Mouse (Mus musculus) limb, embryonic 11.5 days (tissue): ENCODE measurements around the gene Cnot11. TPM values are rescaled to one million over a fixed set of nuclear protein-coding genes. Genes with fewer than 3 reads are reported as not detected.
A peak's percentile ranks its signal among the peaks of the same experiment; 100 is the strongest.

Experiments
- ATAC-seq: fragments of 200-750 bp; cut with Nextera tagmentation; 2 replicates; pipeline ENCODE4 v1.8.0; 2017; ENCODE audit warnings: low read depth; ENCODE audit not compliant: insufficient number of reproducible peaks, low FRiP score, low TSS enrichment
- DNase-seq: peaks from one replicate; pipeline ENCODE4 v3.0.0-alpha.2; 2015; ENCODE audit warnings: low spot score
- H3K27ac ChIP-seq: fragments of 300-500 bp; sonication (generic); replicated peaks from 2 replicates; pipeline ENCODE4 v1.5.1; 2014; ENCODE audit warnings: low read depth, mild to moderate bottlenecking, low read length
- H3K27me3 ChIP-seq: fragments of 300-500 bp; sonication (generic); 2 replicates; pipeline ENCODE4 v1.6.1; 2014; ENCODE audit warnings: mild to moderate bottlenecking, low read length, mixed read lengths; ENCODE audit not compliant: control insufficient read depth, insufficient read depth
- H3K36me3 ChIP-seq: fragments of 300-500 bp; sonication (generic); 2 replicates; pipeline ENCODE4 v1.6.1; 2014; ENCODE audit warnings: mild to moderate bottlenecking, low read length, moderate library complexity, mixed read lengths; ENCODE audit not compliant: control insufficient read depth, insufficient read depth
- H3K4me1 ChIP-seq: fragments of 300-500 bp; sonication (generic); 2 replicates; pipeline ENCODE4 v1.6.1; 2014; ENCODE audit warnings: low read length, mixed read lengths; ENCODE audit not compliant: control insufficient read depth, insufficient read depth
- H3K4me2 ChIP-seq: fragments of 300-500 bp; sonication (generic); 2 replicates; pipeline ENCODE4 v1.6.1; 2014; ENCODE audit warnings: low read depth, mild to moderate bottlenecking, moderate library complexity; ENCODE audit not compliant: severe bottlenecking
- H3K4me3 ChIP-seq: fragments of 300-500 bp; sonication (generic); 2 replicates; pipeline ENCODE4 v1.5.1; 2014; ENCODE audit warnings: low read depth, low read length
- H3K9ac ChIP-seq: fragments of 300-500 bp; sonication (generic); 2 replicates; pipeline ENCODE4 v1.6.1; 2014; ENCODE audit warnings: mild to moderate bottlenecking, low read length
- H3K9me3 ChIP-seq: fragments of 300-500 bp; sonication (generic); 2 replicates; pipeline ENCODE4 v1.6.1; 2016; ENCODE audit warnings: low read length; ENCODE audit not compliant: control insufficient read depth
- WGBS: fragments of 180-500 bp; shearing (Covaris S2); extraction: QIAGEN DNeasy Blood & Tissue Kit; methylation state at CpG from one replicate; pipeline ENCODE4 v1.1.7; 2014; 5-methylcytosine and 5-hydroxymethylcytosine counted together
- polyA plus RNA-seq: library from polyadenylated mRNA; unstranded; fragments of >200 nt; fragmentation: Nextera tagmentation; extraction: Ambion mirVana; gene quantifications from 2 replicates; pipeline ENCODE4 v1.2.1, GENCODE M21; 2014

Cnot11 gene
- polyA plus RNA-seq, 1 experiment from 2014 or later = 31.4 TPM

GRCm38 (mm10) chr1:39561920-39562319, 27.1 kb downstream of the Cnot11 start:
- no peaks in the 10 kb centered on the region for H3K4me1 ChIP-seq
- no peak overlapping the region for H3K9ac ChIP-seq
- H3K9me3 ChIP-seq = no peaks in the 10 kb centered on the region
- ATAC-seq = no peak
- no peak for DNase-seq
- WGBS = 75% methylated on average over 1 of the region's 1 CpGs
- no peaks in the 10 kb centered on the region for H3K36me3 ChIP-seq
- no peak overlapping the region for H3K4me2 ChIP-seq
- H3K4me3 ChIP-seq = no peak overlapping the region
- no peaks in the 10 kb centered on the region for H3K27me3 ChIP-seq
- H3K27ac ChIP-seq = no peak overlapping the region

GRCm38 (mm10) chr1:39563161-39563560, 28.4 kb downstream of the Cnot11 start:
- H3K9me3 ChIP-seq = no peaks in the 10 kb centered on the region
- H3K27ac ChIP-seq = no peak overlapping the region
- no peaks in the 10 kb centered on the region for H3K4me1 ChIP-seq
- H3K9ac ChIP-seq = no peak overlapping the region
- no peaks in the 10 kb centered on the region for H3K27me3 ChIP-seq
- H3K4me3 ChIP-seq = no peak overlapping the region
- no peak overlapping the region for H3K4me2 ChIP-seq
- ATAC-seq (no peak), DNase-seq (no peak)
- H3K36me3 ChIP-seq = no peaks in the 10 kb centered on the region
- 90% methylated on average over 7 of the region's 7 CpGs for WGBS

GRCm38 (mm10) chr1:39564603-39565002, 29.8 kb downstream of the Cnot11 start:
- no peak overlapping the region for H3K4me2 ChIP-seq
- no peaks in the 10 kb centered on the region for H3K4me1 ChIP-seq
- no peaks in the 10 kb centered on the region for H3K36me3 ChIP-seq
- 62% methylated on average over 3 of the region's 3 CpGs for WGBS
- no peaks in the 10 kb centered on the region for H3K27me3 ChIP-seq
- H3K27ac ChIP-seq = no peak overlapping the region
- H3K9ac ChIP-seq = no peak overlapping the region
- no peak overlapping the region for H3K4me3 ChIP-seq
- no peaks in the 10 kb centered on the region for H3K9me3 ChIP-seq
- ATAC-seq (no peak), DNase-seq (no peak)

GRCm38 (mm10) chr1:39568079-39568478, 33.3 kb downstream of the Cnot11 start:
- no peak overlapping the region for H3K27ac ChIP-seq
- no peak overlapping the region for H3K4me2 ChIP-seq
- H3K9ac ChIP-seq = no peak overlapping the region
- H3K27me3 ChIP-seq = no peaks in the 10 kb centered on the region
- no peaks in the 10 kb centered on the region for H3K4me1 ChIP-seq
- DNase-seq (no peak), ATAC-seq (no peak)
- H3K36me3 ChIP-seq = no peaks in the 10 kb centered on the region
- no peak overlapping the region for H3K4me3 ChIP-seq
- H3K9me3 ChIP-seq = no peaks in the 10 kb centered on the region

- ATAC-seq = no peak
- DNase-seq = no peak
- H3K27me3 ChIP-seq = no peaks in the 10 kb centered on the region
- H3K4me3 ChIP-seq = no peak overlapping the region
- H3K27ac ChIP-seq = no peak overlapping the region
- WGBS = 68% methylated on average over 6 of the region's 6 CpGs
- no peak overlapping the region for H3K4me2 ChIP-seq
- no peak overlapping the region for H3K9ac ChIP-seq
- peaks cover 6% of the 10 kb centered on the region for H3K4me1 ChIP-seq
- H3K36me3 ChIP-seq = no peaks in the 10 kb centered on the region
- H3K9me3 ChIP-seq = no peaks in the 10 kb centered on the region
Measured at GRCm38 (mm10) chr1:39571653-39572052, 36.9 kb downstream of the Cnot11 start.

GRCm38 (mm10) chr1:39573890-39574289, 39.1 kb downstream of the Cnot11 start:
- Histone ChIP-seq H3K9me3 (no peaks in the 10 kb centered on the region), H3K27me3 (no peaks in the 10 kb centered on the region), H3K9ac (no peak overlapping the region), H3K4me3 (no peak overlapping the region), H3K4me2 (no peak overlapping the region), H3K36me3 (no peaks in the 10 kb centered on the region), H3K4me1 (peaks cover 10% of the 10 kb centered on the region), H3K27ac (no peak overlapping the region)
- WGBS = 85% methylated on average over 7 of the region's 7 CpGs
- ATAC-seq (no peak), DNase-seq (no peak)

- H3K9me3 ChIP-seq = no peaks in the 10 kb centered on the region
- 22% methylated on average over 8 of the region's 8 CpGs for WGBS
- peak overlapping the region; percentile 56 for H3K4me2 ChIP-seq
- no peak overlapping the region; the same call in 1 of the 2 replicates for H3K27ac ChIP-seq
- peaks cover 10% of the 10 kb centered on the region for H3K4me1 ChIP-seq
- H3K27me3 ChIP-seq = no peaks in the 10 kb centered on the region
- H3K9ac ChIP-seq = peak overlapping the region; percentile 93
- DNase-seq (peak; percentile 25), ATAC-seq (no peak)
- H3K4me3 ChIP-seq = peak overlapping the region; percentile 87
- H3K36me3 ChIP-seq = no peaks in the 10 kb centered on the region
Measured at GRCm38 (mm10) chr1:39575778-39576375, 41.1 kb downstream of the Cnot11 start.

GRCm38 (mm10) chr1:39576431-39577243, 41.8 kb downstream of the Cnot11 start:
- peak overlapping the region; percentile 93 for H3K9ac ChIP-seq
- no peaks in the 10 kb centered on the region for H3K9me3 ChIP-seq
- DNase-seq (peak; percentile 77), ATAC-seq (peak; percentile 81)
- no peaks in the 10 kb centered on the region for H3K36me3 ChIP-seq
- peak overlapping the region; percentile 56 for H3K4me2 ChIP-seq
- H3K4me3 ChIP-seq = peak overlapping the region; percentile 87
- under 1% methylated on average over 88 of the region's 88 CpGs for WGBS
- H3K27me3 ChIP-seq = no peaks in the 10 kb centered on the region
- H3K4me1 ChIP-seq = peaks cover 10% of the 10 kb centered on the region
- peak overlapping the region; percentile 99 for H3K27ac ChIP-seq
